Mouse (Mus musculus): ENCODE data around the gene Sned1. TPM values are rescaled to one million over a fixed set of nuclear protein-coding genes. Genes with fewer than 3 reads are reported as not detected.

Sned1 gene
- polyA plus RNA-seq, 1 experiment from 2014 or later, result 3.0 TPM

GRCm38 (mm10) chr1:93349701-93350100 lies 114.1 kb downstream of the Sned1 start:
- no peak for ATAC-seq (replicated peaks; ENCODE audit: insufficient number of reproducible peaks, low FRiP score, low TSS enrichment)
- no peaks in the 10 kb centered on the region for H3K4me1 ChIP-seq (ENCODE audit: control insufficient read depth, insufficient read depth, low read length)
- H3K9me3 ChIP-seq (replicated peaks; ENCODE audit: control insufficient read depth, low read length), result no peaks in the 10 kb centered on the region
- no peak overlapping the region for H3K27ac ChIP-seq (ENCODE audit: low read depth, low read length)
- H3K36me3 ChIP-seq (ENCODE audit: control insufficient read depth, insufficient read depth, low read length), result peaks cover 30% of the 10 kb centered on the region
- no peaks in the 10 kb centered on the region for H3K27me3 ChIP-seq (ENCODE audit: control insufficient read depth, insufficient read depth, low read length)
- no peak overlapping the region for H3K4me2 ChIP-seq
- WGBS (ENCODE audit: insufficient replicate concordance), result 54% methylated on average over 4 of the region's 4 CpGs
- no peak overlapping the region for H3K4me3 ChIP-seq (ENCODE audit: low read depth, low read length)
- H3K9ac ChIP-seq (ENCODE audit: low read depth, low read length), result no peak overlapping the region

Small RNA genes lying within 50 kb of the gene (microRNA-seq; reads per million reads assigned to microRNA genes)
- gene Mir6901 (ENCODE audit: borderline number of aligned reads) (0.54 reads per million), gene Mir6902 (ENCODE audit: borderline number of aligned reads) (0.27 reads per million)

Other genes starting within 250 kb of the Sned1 start
- gene Aqp12, start 229.5 kb upstream of the Sned1 start, polyA plus RNA-seq (2014; fragmentation: Nextera tagmentation; extraction: Ambion mirVana), result not detected in 2 replicates
- 5.7 and 6.3 TPM in 2 replicates for gene Kif1a, start 133.9 kb upstream of the Sned1 start, polyA plus RNA-seq (2014; fragmentation: Nextera tagmentation; extraction: Ambion mirVana)
- gene Agxt, start 100.6 kb upstream of the Sned1 start, polyA plus RNA-seq (2014; fragmentation: Nextera tagmentation; extraction: Ambion mirVana), result 0.61 TPM in 1 of 2 replicates, not detected in the other
- 0.11 TPM in 1 of 2 replicates, not detected in the other for gene 2310007B03Rik, start 74.9 kb upstream of the Sned1 start, polyA plus RNA-seq (2014; fragmentation: Nextera tagmentation; extraction: Ambion mirVana)
- 0.10 and 0.24 TPM in 2 replicates for gene Crocc2, start 67.1 kb upstream of the Sned1 start, polyA plus RNA-seq (2014; fragmentation: Nextera tagmentation; extraction: Ambion mirVana)
- 22.2 and 23.7 TPM in 2 replicates for gene Mterf4, start 70.1 kb downstream of the Sned1 start, polyA plus RNA-seq (2014; fragmentation: Nextera tagmentation; extraction: Ambion mirVana)
- 64.5 and 69.7 TPM in 2 replicates for gene Ppp1r7, start 107.0 kb downstream of the Sned1 start, polyA plus RNA-seq (2014; fragmentation: Nextera tagmentation; extraction: Ambion mirVana)
- gene Pask, start 107.6 kb downstream of the Sned1 start, polyA plus RNA-seq (2014; fragmentation: Nextera tagmentation; extraction: Ambion mirVana), result 8.0 and 8.9 TPM in 2 replicates
- 0.62 and 0.74 TPM in 2 replicates for gene Ano7, start 138.1 kb downstream of the Sned1 start, polyA plus RNA-seq (2014; fragmentation: Nextera tagmentation; extraction: Ambion mirVana)
- gene Hdlbp, start 243.0 kb downstream of the Sned1 start, polyA plus RNA-seq (2014; fragmentation: Nextera tagmentation; extraction: Ambion mirVana), result 137 and 144 TPM in 2 replicates

All from heart, embryonic 11.5 days (tissue).